Comparison of ENCODE assay signal across 23 mouse cellular contexts in genomic region chr3:85855043-85855442, GRCm38 (mm10). TPM values are rescaled to one million over a fixed set of nuclear protein-coding genes. Genes with fewer than 3 reads are reported as not detected.
"Had no signal": no experiment of that assay in that cellular context is flagged by ENCODE, and none has a peak within 500 bp of the region (broad histone marks: within the 10 kb centered on the region; RNA-seq: fewer than 3 reads in every experiment).

No protein-coding gene starts in this region.

- DNase-seq: kidney, adult 9 months; kidney, postnatal 25 days; layer of hippocampus, adult 9-11 months; layer of hippocampus, postnatal 36 days; liver, embryonic 13.5 days; lung, embryonic 14.5 days; right cerebral cortex, adult 18-20 months; right cerebral cortex, postnatal 14 days; right cerebral cortex, postnatal 4 days; thymus, adult 2 months; thymus, postnatal 14 days; thymus, postnatal 4 days had no signal

- H3K9me3 ChIP-seq: liver, embryonic 13.5 days; midbrain, embryonic 12.5 days had no signal

- H3K4me3 ChIP-seq: layer of hippocampus, adult 2 months; left cerebral cortex, adult 2 months; liver, embryonic 13.5 days; midbrain, embryonic 12.5 days had no signal

- H3K4me2 ChIP-seq: lung, embryonic 14.5 days; midbrain, embryonic 12.5 days had no signal

- H3K27ac ChIP-seq: kidney, postnatal 0 days; layer of hippocampus, adult 2 months; left cerebral cortex, adult 2 months; macrophage; midbrain, embryonic 12.5 days; stomach, postnatal 0 days had no signal

- H3K27me3 ChIP-seq: liver, embryonic 13.5 days; midbrain, embryonic 12.5 days had no signal

- H3K36me3 ChIP-seq: liver, embryonic 13.5 days; midbrain, embryonic 12.5 days had no signal

- H3K9ac ChIP-seq: liver, embryonic 13.5 days; lung, embryonic 14.5 days; midbrain, embryonic 12.5 days had no signal

- ATAC-seq: lung, postnatal 0 days; midbrain, embryonic 16.5 days had no signal

RNA-seq across cellular contexts. Expression of gene Glt28d2, which starts 32.3 kb away (rescaled TPM):
- total RNA-seq: megakaryocyte, adult 5-6 weeks; monocyte, adult 5-6 weeks had no signal
- polyA plus RNA-seq: macrophage had no signal

RNA-seq across cellular contexts. Expression of gene Gm37240, which starts 32.3 kb away (rescaled TPM):
- total RNA-seq: layer of hippocampus, postnatal 36 days; monocyte, adult 5-6 weeks had no signal
- polyA plus RNA-seq: macrophage; neural tube, embryonic 14.5 days had no signal

RNA-seq across cellular contexts. Expression of gene Fam160a1, which starts 38.0 kb away (rescaled TPM):
- total RNA-seq: megakaryocyte, adult 5-6 weeks had no signal
- polyA plus RNA-seq: macrophage had no signal
